Mouse (Mus musculus) midbrain, postnatal 0 days (tissue): ENCODE results near the gene Paqr5. TPM values are rescaled to one million over a fixed set of nuclear protein-coding genes. Genes with fewer than 3 reads are reported as not detected.

Source experiments
- ATAC-seq: fragments of 200-750 bp; cut with Nextera tagmentation; 2 replicates; pipeline ENCODE4 v1.8.0; 2017; ENCODE audit warnings: moderate number of reproducible peaks, mild to moderate bottlenecking, moderate TSS enrichment, moderate library complexity; ENCODE audit not compliant: low FRiP score
- DNase-seq: peaks from one replicate; pipeline ENCODE4 v3.0.0-alpha.2; 2015; ENCODE audit warnings: low spot score
- H3K27ac ChIP-seq: fragments of 300-500 bp; sonication (generic); 2 replicates; pipeline ENCODE4 v1.5.1; 2014; ENCODE audit warnings: low read depth, mild to moderate bottlenecking, low read length, mixed read lengths
- H3K27me3 ChIP-seq: fragments of 300-500 bp; sonication (generic); 2 replicates; pipeline ENCODE4 v1.6.1; 2014; ENCODE audit warnings: low read length, control low read depth, mixed read lengths; ENCODE audit not compliant: insufficient read depth
- H3K36me3 ChIP-seq: fragments of 300-500 bp; sonication (generic); 2 replicates; pipeline ENCODE4 v1.6.1; 2014; ENCODE audit warnings: low read length, control low read depth, mixed read lengths; ENCODE audit not compliant: insufficient read depth
- H3K4me1 ChIP-seq: fragments of 300-500 bp; sonication (generic); 2 replicates; pipeline ENCODE4 v1.6.1; 2014; ENCODE audit warnings: mild to moderate bottlenecking, control low read depth, antibody characterized with exemption, low read length, mixed read lengths; ENCODE audit not compliant: insufficient read depth
- H3K4me2 ChIP-seq: fragments of 300-500 bp; sonication (generic); 2 replicates; pipeline ENCODE4 v1.6.1; 2014; ENCODE audit warnings: low read depth, mild to moderate bottlenecking, low read length, mixed read lengths; ENCODE audit not compliant: poor library complexity, severe bottlenecking
- H3K4me3 ChIP-seq: fragments of 300-500 bp; sonication (generic); 2 replicates; pipeline ENCODE4 v1.5.1; 2014; ENCODE audit warnings: low read depth, mild to moderate bottlenecking, low read length, moderate library complexity
- H3K9ac ChIP-seq: fragments of 300-500 bp; sonication (generic); replicated peaks from 2 replicates; pipeline ENCODE4 v1.6.1; 2014; ENCODE audit warnings: mild to moderate bottlenecking, low read length, moderate library complexity, mixed read lengths; ENCODE audit not compliant: poor library complexity, severe bottlenecking
- H3K9me3 ChIP-seq: fragments of 300-500 bp; sonication (generic); 2 replicates; pipeline ENCODE4 v1.6.1; 2016; ENCODE audit warnings: low read length, control low read depth
- CTCF ChIP-seq: IDR thresholded peaks from 2 replicates; pipeline ENCODE4 v1.5.1; 2016; ENCODE audit warnings: antibody characterized with exemption, mild to moderate bottlenecking
- WGBS: fragments of 180-500 bp; shearing (Covaris S2); extraction: QIAGEN DNeasy Blood & Tissue Kit; methylation state at CpG from one replicate; pipeline ENCODE4 v1.1.7; 2014; 5-methylcytosine and 5-hydroxymethylcytosine counted together
- polyA plus RNA-seq: library from polyadenylated mRNA; unstranded; fragments of >200 nt; fragmentation: Nextera tagmentation; extraction: Ambion mirVana; gene quantifications from 2 replicates; pipeline ENCODE4 v1.2.1, GENCODE M21; 2015
- total RNA-seq: library from RNA; depleted of rRNA; stranded (reverse); fragments of >200 nt; gene quantifications from 2 replicates; pipeline ENCODE4 v1.2.3, GENCODE M21; 2014

Gene Paqr5
- total and polyA plus RNA-seq, 2 experiments from 2014 or later: 0.11 to 0.27 TPM

DNA sequence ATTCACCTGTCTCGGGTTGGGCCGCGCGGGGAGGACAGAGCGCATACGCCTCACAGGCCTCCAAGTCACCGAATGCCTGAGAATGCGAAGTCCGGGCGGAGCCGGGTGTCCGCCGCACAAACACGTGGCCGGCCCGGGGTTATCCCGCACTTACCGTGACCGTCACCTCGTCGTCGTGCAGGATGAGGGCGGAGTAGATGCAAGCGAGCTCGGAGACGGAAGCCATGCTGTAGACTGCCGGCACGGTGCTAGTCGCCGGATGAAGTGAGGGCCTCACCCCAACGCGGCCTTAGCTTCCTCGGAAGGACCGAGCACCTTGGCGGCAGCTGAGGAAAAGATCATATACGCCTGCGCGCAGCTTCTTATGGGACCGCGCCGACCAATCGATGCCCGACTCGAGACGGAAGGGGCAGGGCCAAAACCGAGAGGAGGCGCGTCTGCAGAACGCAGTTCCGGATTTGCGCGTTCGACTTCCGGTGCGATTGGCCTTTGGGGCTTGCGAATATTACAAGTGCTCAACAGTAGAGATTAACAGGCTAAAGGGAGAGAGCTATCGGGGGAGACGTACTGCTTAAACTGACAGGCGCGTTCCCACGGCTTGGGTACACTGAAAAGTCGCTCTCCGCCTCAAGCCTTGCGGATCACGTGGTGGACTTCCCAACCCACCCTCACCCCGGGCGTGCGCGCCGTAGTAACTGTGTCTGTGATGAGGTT, 112.3 kb downstream of the Paqr5 start, which contains the start of gene Rplp1:
Gene Rplp1, minus strand, starts transcription at position 340 of the 714 bp plus-strand sequence.
- H3K9me3 ChIP-seq: no peaks in the 10 kb centered on the region
- H3K9ac ChIP-seq: peak within 1 kb of the TSS; percentile 83
- peak within 1 kb of the TSS; percentile 60 for H3K4me2 ChIP-seq
- H3K4me1 ChIP-seq: 0 out of 2 replicates have a peak, but pooled peaks cover 3% of the 10 kb centered on the region
- ATAC-seq: peak; percentile 95
- peak within 1 kb of the TSS; percentile 77 for H3K4me3 ChIP-seq
- WGBS: under 1% methylated on average over 67 of the region's 70 CpGs
- peak within 1 kb of the TSS; percentile 86 for H3K27ac ChIP-seq
- H3K27me3 ChIP-seq: no peaks in the 10 kb centered on the region
- peaks cover 16% of the 10 kb centered on the region; the same call in 1 of the 2 replicates for H3K36me3 ChIP-seq
- TF ChIP-seq CTCF: no peak
- peak; percentile 98 for DNase-seq

- peaks cover 16% of the 10 kb centered on the region; the same call in 1 of the 2 replicates for H3K36me3 ChIP-seq
- H3K9ac ChIP-seq: no peak overlapping the region
- H3K27ac ChIP-seq: no peak overlapping the region
- H3K4me1 ChIP-seq: 0 out of 2 replicates have a peak, but pooled peaks cover 3% of the 10 kb centered on the region
- H3K9me3 ChIP-seq: no peaks in the 10 kb centered on the region
- no peak overlapping the region for H3K4me2 ChIP-seq
- H3K4me3 ChIP-seq: no peak overlapping the region
- 62% methylated on average over 6 of the region's 6 CpGs for WGBS
- H3K27me3 ChIP-seq: no peaks in the 10 kb centered on the region
- no peak for DNase-seq
- no peak for ATAC-seq
- TF ChIP-seq CTCF: no peak
Measured at GRCm38 (mm10) chr9:61911300-61912128, 115.1 kb downstream of the Paqr5 start.

- ATAC-seq: no peak
- Histone ChIP-seq H3K27ac (no peak overlapping the region), H3K36me3 (peaks cover 16% of the 10 kb centered on the region; the same call in 1 of the 2 replicates), H3K4me1 (0 out of 2 replicates have a peak, but pooled peaks cover 3% of the 10 kb centered on the region), H3K27me3 (no peaks in the 10 kb centered on the region), H3K4me2 (no peak overlapping the region), H3K9ac (no peak overlapping the region), H3K9me3 (no peaks in the 10 kb centered on the region), H3K4me3 (no peak overlapping the region)
- WGBS: 47% methylated on average over 20 of the region's 20 CpGs
- peak; percentile 41 for DNase-seq
- peak; percentile 37 for TF ChIP-seq CTCF
Measured at GRCm38 (mm10) chr9:61910526-61911256, 116.0 kb downstream of the Paqr5 start.

DNA sequence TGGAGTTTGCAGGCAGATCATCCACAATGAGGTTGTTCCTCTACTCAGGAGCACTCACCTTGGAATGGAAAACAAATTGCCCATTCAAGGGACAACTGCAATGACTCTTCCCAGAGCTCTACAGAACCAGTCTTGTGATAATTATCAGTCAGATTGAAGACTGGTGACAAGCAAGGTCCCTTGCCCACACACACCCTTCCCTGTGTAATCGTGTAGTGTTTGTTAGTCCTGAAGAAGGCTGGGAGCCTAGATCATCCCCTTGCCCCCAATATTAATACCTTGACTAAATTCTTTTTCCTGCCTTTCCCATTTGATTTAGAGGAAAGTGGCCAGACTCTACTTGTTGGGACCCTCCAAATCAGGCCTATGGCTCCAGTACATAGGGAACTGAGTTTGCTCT, 117.0 kb downstream of the Paqr5 start:
- H3K27ac ChIP-seq: no peak overlapping the region
- ATAC-seq: no peak
- peaks cover 16% of the 10 kb centered on the region; the same call in 1 of the 2 replicates for H3K36me3 ChIP-seq
- no peak for DNase-seq
- WGBS: 88% methylated on average over 1 of the region's 1 CpGs
- no peaks in the 10 kb centered on the region for H3K9me3 ChIP-seq
- 0 out of 2 replicates have a peak, but pooled peaks cover 3% of the 10 kb centered on the region for H3K4me1 ChIP-seq
- H3K4me3 ChIP-seq: no peak overlapping the region
- no peak overlapping the region for H3K9ac ChIP-seq
- H3K4me2 ChIP-seq: no peak overlapping the region
- H3K27me3 ChIP-seq: no peaks in the 10 kb centered on the region
- no peak for TF ChIP-seq CTCF

DNA sequence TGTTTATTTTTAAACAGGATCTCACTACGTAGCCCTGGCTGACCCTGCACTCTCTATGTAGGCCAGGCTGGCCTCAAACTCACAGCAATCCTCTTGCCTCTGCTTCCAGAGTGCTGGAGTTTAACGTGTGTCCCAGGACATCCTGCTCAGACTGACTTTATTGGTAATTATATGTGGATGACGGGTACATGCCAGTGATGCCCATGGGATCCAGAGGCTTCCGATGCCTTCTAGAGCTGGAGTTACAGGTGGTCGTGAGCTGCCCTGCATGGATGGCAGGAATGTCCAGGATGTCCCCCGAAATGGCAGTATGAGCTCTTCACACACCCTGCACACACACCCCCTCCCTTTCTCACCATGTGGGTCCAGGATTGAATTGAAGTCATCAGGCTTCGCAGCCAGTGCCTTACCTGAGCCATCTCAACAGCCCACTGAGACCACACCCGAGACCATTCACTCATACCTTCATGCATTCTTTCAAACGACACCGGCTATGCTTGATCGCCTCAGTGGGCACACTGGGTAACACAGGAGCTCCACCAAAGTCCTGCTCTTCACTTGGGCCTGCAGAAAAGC, 117.7 kb downstream of the Paqr5 start:
- Histone ChIP-seq H3K4me3 (no peak overlapping the region), H3K27ac (no peak overlapping the region), H3K9ac (no peak overlapping the region), H3K27me3 (no peaks in the 10 kb centered on the region), H3K4me2 (no peak overlapping the region), H3K9me3 (no peaks in the 10 kb centered on the region), H3K4me1 (0 out of 2 replicates have a peak, but pooled peaks cover 3% of the 10 kb centered on the region), H3K36me3 (peaks cover 16% of the 10 kb centered on the region; the same call in 1 of the 2 replicates)
- ATAC-seq (no peak), DNase-seq (no peak)
- 89% methylated on average over 11 of the region's 11 CpGs for WGBS
- TF ChIP-seq CTCF: no peak
